Mouse (Mus musculus): Measurements from ENCODE around the gene Hhipl1.

DNA sequence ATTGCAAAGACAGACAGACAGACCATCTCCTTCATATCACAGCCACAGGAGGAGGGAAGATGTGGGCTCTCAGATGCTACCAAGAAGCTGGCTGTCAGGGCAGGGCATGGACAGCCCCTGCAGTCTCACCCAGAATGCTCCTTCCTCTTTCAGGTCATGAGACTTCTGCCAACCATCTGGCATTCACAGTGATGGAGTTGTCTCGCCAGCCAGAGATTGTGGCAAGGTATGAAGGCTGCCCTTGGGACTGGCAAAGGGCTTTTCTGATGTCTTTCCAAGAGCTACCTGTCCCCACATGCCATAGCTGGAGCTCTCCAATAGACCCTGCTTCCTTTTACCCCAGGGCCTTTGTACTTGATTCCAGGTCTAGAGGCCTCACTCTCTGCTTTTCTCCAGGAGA is 49.2 kb downstream of the Hhipl1 start:
- TF ChIP-seq CTCF (IDR thresholded peaks at IDR 0.05; ENCODE audit: borderline replicate concordance, control insufficient read depth, extremely low read depth, insufficient read depth, low read length, poor library complexity), result no peak
- no peak for TF ChIP-seq POLR2A (IDR thresholded peaks at IDR 0.05; ENCODE audit: control insufficient read depth, extremely low read depth, insufficient read depth, low read length, poor library complexity)

All from thymus, adult 2 months (tissue).